Mouse (Mus musculus): Measurements from ENCODE around the gene Gnai2.

DNA sequence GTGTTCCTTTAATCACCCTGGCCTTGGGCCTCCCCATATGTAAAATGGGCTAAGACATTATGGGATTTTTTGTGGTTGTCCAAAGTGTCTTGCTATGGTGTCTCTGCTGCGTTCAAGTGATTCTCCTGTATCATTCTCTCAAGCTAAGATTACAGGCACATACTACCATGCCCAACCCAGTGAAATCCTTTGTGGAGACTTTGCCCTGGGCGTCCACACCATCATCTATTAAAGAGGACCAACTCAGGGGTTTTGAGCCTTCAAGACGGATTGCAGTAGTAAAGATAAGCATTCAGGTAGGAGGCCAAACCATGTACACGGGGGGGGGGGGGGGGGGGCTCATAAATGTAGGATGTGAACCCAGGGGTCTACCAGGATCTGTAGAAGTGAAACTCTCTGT lies 19.4 kb upstream of the Gnai2 start:
- no peak for TF ChIP-seq CTCF (conservative IDR thresholded peaks at IDR 0.05; ENCODE audit: insufficient read depth, insufficient read length, low read depth, low read length)
- TF ChIP-seq POLR2A (IDR thresholded peaks at IDR 0.05; ENCODE audit: low read depth, low read length): no peak
